Mouse (Mus musculus) small intestine, adult 10 weeks (tissue): ENCODE data around the gene Sult6b1. TPM values are rescaled to one million over a fixed set of nuclear protein-coding genes. Genes with fewer than 3 reads are reported as not detected.

Experiments used
- polyA plus RNA-seq: library from polyadenylated mRNA; stranded (reverse); fragments of 350-450 nt; fragmentation: Illumina TruSeq; extraction: RNeasy Lipid Tissue Mini Kit (QIAGEN cat#74804); gene quantifications from one replicate; pipeline ENCODE4 v1.2.3, GENCODE M21; 2014; ENCODE audit warnings: low replicate concordance

Sult6b1 gene
- polyA plus RNA-seq: not detected

GRCm38 (mm10) chr17:78906892-78907291 is at the start of gene Sult6b1:
TSS of gene Sult6b1 (minus strand) at chr17:78906992.

GRCm38 (mm10) chr17:78936466-78937228 is 29.9 kb upstream of the Sult6b1 start, which contains the start of the genes Cebpz and Ndufaf7:
TSS of gene Cebpz (minus strand) at chr17:78937066.
TSS of gene Ndufaf7 (plus strand) at chr17:78937136.

GRCm38 (mm10) chr17:78916369-78916813 is 9.6 kb upstream of the Sult6b1 start, which contains the start of gene Cebpzos:
TSS of gene Cebpzos (plus strand) at chr17:78916500.

GRCm38 (mm10) chr17:78882401-78883112 is 24.2 kb downstream of the Sult6b1 start, which contains the start of gene Eif2ak2:
TSS of gene Eif2ak2 (minus strand) at chr17:78882573.

GRCm38 (mm10) chr17:78834856-78835835 is 71.6 kb downstream of the Sult6b1 start, which contains the start of the genes Heatr5b and Gpatch11:
TSS of gene Heatr5b (minus strand) at chr17:78835364.
TSS of gene Gpatch11 (plus strand) at chr17:78835567.

Other genes starting within 250 kb of the Sult6b1 start
- gene Strn, start 169.8 kb downstream of the Sult6b1 start, polyA plus RNA-seq: 32.6 TPM
- 5.7 TPM for gene Heatr5b, start 71.6 kb downstream of the Sult6b1 start, polyA plus RNA-seq
- 24.1 TPM for gene Gpatch11, start 71.4 kb downstream of the Sult6b1 start, polyA plus RNA-seq
- gene Eif2ak2, start 24.4 kb downstream of the Sult6b1 start, polyA plus RNA-seq: 85.2 TPM
- gene Cebpzos, start 9.5 kb upstream of the Sult6b1 start, polyA plus RNA-seq: 69.9 TPM
- gene Cebpz, start 30.1 kb upstream of the Sult6b1 start, polyA plus RNA-seq: 36.2 TPM
- 21.1 TPM for gene Ndufaf7, start 30.1 kb upstream of the Sult6b1 start, polyA plus RNA-seq
- 17.3 TPM for gene Prkd3, start 113.8 kb upstream of the Sult6b1 start, polyA plus RNA-seq
- 22.5 TPM for gene Qpct, start 144.9 kb upstream of the Sult6b1 start, polyA plus RNA-seq